Mouse (Mus musculus) limb, embryonic 14.5 days (tissue): Measurements from ENCODE around the gene Enthd1. TPM values are rescaled to one million over a fixed set of nuclear protein-coding genes. Genes with fewer than 3 reads are reported as not detected.

ENCODE experiments used
- ATAC-seq: fragments of 200-750 bp; cut with Nextera tagmentation; 2 replicates; pipeline ENCODE4 v1.8.0; 2017; ENCODE audit warnings: low read depth, moderate number of reproducible peaks, moderate TSS enrichment; ENCODE audit not compliant: low FRiP score
- DNase-seq: peaks from one replicate; pipeline ENCODE4 v3.0.0-alpha.2; 2015; ENCODE audit warnings: low spot score
- H3K27ac ChIP-seq: fragments of 300-500 bp; sonication (generic); replicated peaks from 2 replicates; pipeline ENCODE4 v1.5.1; 2014; ENCODE audit warnings: low read depth, mild to moderate bottlenecking, low read length, moderate library complexity, mixed read lengths
- H3K27me3 ChIP-seq: fragments of 300-500 bp; sonication (generic); 2 replicates; pipeline ENCODE4 v1.6.1; 2014; ENCODE audit warnings: low read length, mixed read lengths; ENCODE audit not compliant: control insufficient read depth, insufficient read depth
- H3K36me3 ChIP-seq: fragments of 300-500 bp; sonication (generic); 2 replicates; pipeline ENCODE4 v1.6.1; 2014; ENCODE audit warnings: mild to moderate bottlenecking, low read length, moderate library complexity, mixed read lengths; ENCODE audit not compliant: control insufficient read depth, insufficient read depth
- H3K4me1 ChIP-seq: fragments of 300-500 bp; sonication (generic); 2 replicates; pipeline ENCODE4 v1.6.1; 2014; ENCODE audit warnings: antibody characterized with exemption, low read length, mixed read lengths; ENCODE audit not compliant: control insufficient read depth, insufficient read depth
- H3K4me2 ChIP-seq: fragments of 300-500 bp; sonication (generic); replicated peaks from 2 replicates; pipeline ENCODE4 v1.6.1; 2014; ENCODE audit warnings: low read depth, mild to moderate bottlenecking, low read length, moderate library complexity; ENCODE audit not compliant: severe bottlenecking
- H3K4me3 ChIP-seq: fragments of 300-500 bp; sonication (generic); replicated peaks from 2 replicates; pipeline ENCODE4 v1.5.1; 2014; ENCODE audit warnings: low read length
- H3K9ac ChIP-seq: fragments of 300-500 bp; sonication (generic); 2 replicates; pipeline ENCODE4 v1.6.1; 2014; ENCODE audit warnings: mild to moderate bottlenecking, low read depth, low read length, moderate library complexity; ENCODE audit not compliant: severe bottlenecking
- H3K9me3 ChIP-seq: fragments of 300-500 bp; sonication (generic); 2 replicates; pipeline ENCODE4 v1.6.1; 2016; ENCODE audit warnings: low read length; ENCODE audit not compliant: control insufficient read depth
- POLR2A ChIP-seq: fragments of 200-500 bp; IDR thresholded peaks from 2 replicates; pipeline ENCODE4 v1.8.0; 2012; ENCODE audit warnings: inconsistent platforms, mild to moderate bottlenecking, moderate library complexity, borderline replicate concordance; ENCODE audit not compliant: insufficient read depth, insufficient read length; ENCODE audit errors: extremely low read depth
- WGBS: fragments of 180-500 bp; shearing (Covaris S2); extraction: QIAGEN DNeasy Blood & Tissue Kit; methylation state at CpG from one replicate; pipeline ENCODE4 v1.1.7; 2014; 5-methylcytosine and 5-hydroxymethylcytosine counted together
- polyA plus RNA-seq, 2 experiments: library from polyadenylated mRNA; depleted of rRNA in 1 of 2; stranded (reverse) in 1 of 2; unstranded in 1 of 2; fragments of >200 nt; fragmentation: Nextera tagmentation in 1 of 2; extraction: Ambion mirVana in 1 of 2; gene quantifications; 2 replicates each; pipeline versions ENCODE4 v1.2.1 to v1.2.3; 2012 to 2014

Gene Enthd1
- polyA plus RNA-seq (2012; rRNA removed) (0.04 TPM in 2 replicates), polyA plus RNA-seq (2014; fragmentation: Nextera tagmentation; extraction: Ambion mirVana) (not detected in 2 replicates)

- Histone ChIP-seq H3K9ac (no peak within 1 kb of the TSS), H3K4me2 (no peak within 1 kb of the TSS), H3K4me3 (no peak within 1 kb of the TSS), H3K9me3 (no peaks in the 10 kb centered on the region), H3K36me3 (no peaks in the 10 kb centered on the region), H3K27ac (no peak within 1 kb of the TSS), H3K27me3 (no peaks in the 10 kb centered on the region), H3K4me1 (no peaks in the 10 kb centered on the region)
- DNase-seq, result no peak
- ATAC-seq, result no peak
- TF ChIP-seq POLR2A, result no peak
- WGBS, result 79% methylated on average over 19 of the region's 19 CpGs
Observed at GRCm38 (mm10) chr15:80565106-80565665, at the start of gene Enthd1. Gene Enthd1 (minus strand): TSS chr15:80565156.

GRCm38 (mm10) chr15:80613904-80614303 lies 48.9 kb upstream of the Enthd1 start:
- Histone ChIP-seq H3K9me3 (no peaks in the 10 kb centered on the region), H3K9ac (no peak overlapping the region), H3K27me3 (0 out of 2 replicates have a peak, but pooled peaks cover 4% of the 10 kb centered on the region), H3K36me3 (no peaks in the 10 kb centered on the region), H3K4me1 (0 out of 2 replicates have a peak, but pooled peaks cover 4% of the 10 kb centered on the region), H3K4me2 (no peak overlapping the region), H3K4me3 (no peak overlapping the region), H3K27ac (no peak overlapping the region)
- no peak for DNase-seq
- ATAC-seq, result no peak
- WGBS, result 23% methylated on average over 5 of the region's 5 CpGs
- TF ChIP-seq POLR2A, result no peak

GRCm38 (mm10) chr15:80611478-80611877 lies 46.5 kb upstream of the Enthd1 start:
- Histone ChIP-seq H3K4me2 (no peak overlapping the region), H3K36me3 (no peaks in the 10 kb centered on the region), H3K9ac (no peak overlapping the region), H3K27ac (no peak overlapping the region), H3K27me3 (0 out of 2 replicates have a peak, but pooled peaks cover 4% of the 10 kb centered on the region), H3K4me3 (no peak overlapping the region), H3K9me3 (no peaks in the 10 kb centered on the region), H3K4me1 (0 out of 2 replicates have a peak, but pooled peaks cover 9% of the 10 kb centered on the region)
- 60% methylated on average over 5 of the region's 5 CpGs for WGBS
- ATAC-seq (no peak), DNase-seq (no peak)
- TF ChIP-seq POLR2A, result no peak

DNA sequence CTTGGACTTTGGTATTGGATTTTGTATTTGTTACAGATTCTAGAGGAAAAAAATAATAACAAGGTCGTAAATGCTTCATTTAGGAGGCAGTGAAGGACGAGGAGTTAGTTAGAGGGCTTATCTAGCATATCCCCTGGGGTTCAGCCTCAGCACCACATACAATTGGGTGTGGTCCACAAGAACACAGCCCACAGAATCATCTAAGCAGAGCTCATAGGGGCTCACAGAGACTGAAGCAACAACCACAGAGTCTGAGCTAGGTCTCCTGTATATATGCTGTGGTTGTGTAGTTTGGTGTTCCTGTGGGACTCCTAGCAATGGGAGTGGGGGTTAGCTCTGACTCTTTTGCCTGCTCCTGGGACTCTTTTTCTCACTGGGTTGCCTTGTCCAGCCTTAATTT lies 45.4 kb upstream of the Enthd1 start:
- Histone ChIP-seq H3K4me1 (0 out of 2 replicates have a peak, but pooled peaks cover 6% of the 10 kb centered on the region), H3K9me3 (no peaks in the 10 kb centered on the region), H3K36me3 (no peaks in the 10 kb centered on the region), H3K9ac (no peak overlapping the region), H3K27ac (no peak overlapping the region), H3K4me3 (no peak overlapping the region), H3K27me3 (no peaks in the 10 kb centered on the region), H3K4me2 (no peak overlapping the region)
- WGBS, result 56% methylated on average over 2 of the region's 2 CpGs
- ATAC-seq (no peak), DNase-seq (no peak)
- no peak for TF ChIP-seq POLR2A

DNA sequence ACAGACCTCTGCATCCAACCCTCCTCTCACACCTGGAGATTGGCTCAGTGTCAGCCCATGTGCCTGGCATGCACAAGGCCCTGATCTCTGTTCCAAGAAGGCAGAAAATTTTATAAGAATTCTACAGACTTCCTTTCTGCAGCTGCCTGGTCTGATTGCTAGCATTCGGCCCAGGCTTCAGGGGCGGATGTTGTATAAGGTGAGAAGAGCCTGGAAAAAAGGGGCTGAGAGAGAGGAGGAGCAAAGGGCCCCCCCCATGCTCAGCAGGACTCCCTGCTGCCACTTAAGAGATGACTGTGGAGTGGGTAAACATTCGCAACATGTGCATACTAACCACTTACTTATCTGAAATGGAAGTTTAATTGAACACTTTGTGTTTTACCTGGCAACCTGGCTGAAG lies 43.0 kb upstream of the Enthd1 start:
- H3K27ac ChIP-seq, result no peak overlapping the region
- no peak overlapping the region for H3K9ac ChIP-seq

More for the DNA sequence above, 43.0 kb upstream of the Enthd1 start:
- H3K4me2 ChIP-seq, result no peak overlapping the region
- 0 out of 2 replicates have a peak, but pooled peaks cover 6% of the 10 kb centered on the region for H3K4me1 ChIP-seq
- no peak overlapping the region for H3K4me3 ChIP-seq
- ATAC-seq, result 0 out of 2 replicates have a peak, but pooled peaks have one; percentile 37
- no peak for TF ChIP-seq POLR2A
- H3K9me3 ChIP-seq, result no peaks in the 10 kb centered on the region
- 45% methylated on average over 3 of the region's 3 CpGs for WGBS
- no peak for DNase-seq
- H3K36me3 ChIP-seq, result no peaks in the 10 kb centered on the region
- H3K27me3 ChIP-seq, result no peaks in the 10 kb centered on the region
